Mouse (Mus musculus) erythroblast, embryonic 14.5 days (primary cell): ENCODE results near the gene Abl1. TPM values are rescaled to one million over a fixed set of nuclear protein-coding genes. Genes with fewer than 3 reads are reported as not detected.

ENCODE experiments used
- H3K27me3 ChIP-seq: 2 replicates; pipeline ENCODE4 v1.6.1; 2012; ENCODE audit warnings: inconsistent platforms; ENCODE audit not compliant: control insufficient read depth
- H3K36me3 ChIP-seq: 2 replicates; pipeline ENCODE4 v1.6.1; 2012; ENCODE audit warnings: mild to moderate bottlenecking, inconsistent platforms; ENCODE audit not compliant: control insufficient read depth
- H3K4me1 ChIP-seq: 2 replicates; pipeline ENCODE4 v1.6.1; 2012; ENCODE audit warnings: inconsistent platforms; ENCODE audit not compliant: control insufficient read depth
- H3K4me3 ChIP-seq: replicated peaks from 2 replicates; pipeline ENCODE3; 2012; ENCODE audit warnings: moderate library complexity, mild to moderate bottlenecking, inconsistent platforms
- H3K9me3 ChIP-seq: 2 replicates; pipeline ENCODE4 v1.6.1; 2012; ENCODE audit warnings: low read length, inconsistent platforms, mixed read lengths; ENCODE audit not compliant: control insufficient read depth
- GATA1 ChIP-seq: IDR thresholded peaks from 2 replicates; pipeline ENCODE4 v1.6.1; 2012; ENCODE audit warnings: low read length, inconsistent platforms, mixed read lengths
- TAL1 ChIP-seq: IDR thresholded peaks from 3 replicates; pipeline ENCODE4 v1.6.1; 2012; ENCODE audit warnings: low read length, inconsistent platforms, mixed read lengths
- polyA plus RNA-seq: library from polyadenylated mRNA; stranded (reverse); fragments of >175 nt; gene quantifications from 2 replicates; pipeline ENCODE4 v1.2.3, GENCODE M21; 2012

Gene Abl1
- polyA plus RNA-seq, 1 experiment: 1.4 TPM

DNA sequence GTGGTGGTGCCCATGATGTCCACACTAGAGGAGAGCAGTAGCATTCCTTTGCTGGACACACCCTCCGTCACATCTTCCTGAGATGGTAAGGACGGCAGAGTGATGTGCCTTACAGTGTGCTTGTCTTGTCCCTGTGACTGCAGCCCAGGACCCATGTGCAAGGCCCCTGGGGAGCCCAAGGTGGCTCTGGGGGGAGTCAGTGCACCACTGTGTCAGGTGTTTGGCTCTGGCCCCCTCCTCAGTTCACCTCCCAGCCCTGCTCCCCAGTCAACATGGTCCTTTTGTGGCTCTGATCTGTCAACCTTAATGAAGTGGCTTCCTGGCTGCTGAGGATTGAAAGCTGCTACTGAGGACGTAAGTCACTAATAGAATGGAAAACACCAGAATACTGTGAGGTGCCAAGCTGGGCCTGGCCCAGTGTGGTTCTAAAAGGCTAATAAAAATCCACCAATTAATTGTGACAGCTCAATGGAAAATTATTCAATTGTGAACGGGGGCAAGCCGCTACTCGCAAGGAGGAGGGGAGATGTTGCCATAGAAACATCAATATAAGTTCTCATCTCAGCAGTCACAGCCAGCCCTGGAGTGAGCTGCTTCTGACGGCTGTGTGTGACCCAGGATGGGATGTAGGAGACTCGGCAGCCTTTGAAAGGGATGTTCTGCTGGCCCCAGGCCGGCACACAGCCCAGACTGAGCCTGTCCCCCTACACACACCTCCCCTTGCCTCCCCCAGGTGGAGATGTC is 118.6 kb downstream of the Abl1 start:
- TF ChIP-seq TAL1: no peak
- no peak for TF ChIP-seq GATA1
- Histone ChIP-seq H3K9me3 (no peaks in the 10 kb centered on the region), H3K4me3 (no peak overlapping the region), H3K27me3 (peaks cover 26% of the 10 kb centered on the region), H3K36me3 (peaks cover 27% of the 10 kb centered on the region), H3K4me1 (no peaks in the 10 kb centered on the region)

DNA sequence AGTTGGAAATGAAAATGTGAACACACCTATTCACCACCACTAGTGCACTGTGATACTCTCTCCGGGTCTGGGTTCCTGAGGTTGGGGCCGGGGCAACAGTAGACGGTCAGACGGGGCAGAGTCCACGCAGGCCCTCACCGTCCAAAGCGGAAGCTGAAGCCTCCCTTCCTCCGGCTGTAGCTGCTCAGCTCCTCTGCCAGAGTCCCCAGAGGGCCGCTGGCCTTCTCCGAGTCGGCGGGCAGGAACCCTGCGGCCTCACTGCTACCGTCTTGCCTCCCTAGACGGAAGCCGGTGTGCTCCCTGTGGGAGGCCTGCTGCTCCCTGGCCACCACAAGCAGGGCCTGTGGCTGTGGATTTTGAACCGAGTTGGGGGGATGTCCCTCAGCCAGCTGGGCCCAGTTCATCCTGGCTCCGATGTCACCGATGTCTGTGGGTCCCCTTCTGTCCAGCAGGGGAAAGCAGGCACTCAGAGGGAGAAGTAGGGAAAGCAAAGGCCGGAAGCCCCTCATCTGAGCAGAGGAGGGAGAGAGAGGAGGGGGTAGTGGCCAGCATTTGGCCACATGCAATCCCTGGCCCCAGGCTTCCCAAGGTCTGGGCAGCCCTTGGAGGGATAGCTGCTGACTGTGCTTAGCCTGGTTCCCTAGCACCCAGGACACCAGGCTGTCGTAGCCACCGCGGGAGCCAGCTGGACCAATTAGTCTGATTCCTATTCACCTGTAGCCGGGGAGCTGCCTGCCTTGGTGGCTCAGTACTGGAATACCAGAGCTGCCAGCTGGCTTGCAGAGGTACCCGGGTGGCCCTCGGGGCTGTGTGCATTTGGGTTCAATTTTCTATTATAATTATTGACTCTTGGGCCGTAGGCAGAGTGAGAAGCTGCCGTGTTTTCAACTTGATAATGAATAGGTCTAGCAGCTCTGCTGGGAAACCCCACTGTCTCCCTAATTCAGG is 120.5 kb downstream of the Abl1 start:
- Histone ChIP-seq H3K36me3 (peaks cover 9% of the 10 kb centered on the region), H3K4me1 (no peaks in the 10 kb centered on the region), H3K4me3 (no peak overlapping the region), H3K27me3 (peaks cover 26% of the 10 kb centered on the region), H3K9me3 (no peaks in the 10 kb centered on the region)
- TF ChIP-seq GATA1 (no peak), TAL1 (no peak)

DNA sequence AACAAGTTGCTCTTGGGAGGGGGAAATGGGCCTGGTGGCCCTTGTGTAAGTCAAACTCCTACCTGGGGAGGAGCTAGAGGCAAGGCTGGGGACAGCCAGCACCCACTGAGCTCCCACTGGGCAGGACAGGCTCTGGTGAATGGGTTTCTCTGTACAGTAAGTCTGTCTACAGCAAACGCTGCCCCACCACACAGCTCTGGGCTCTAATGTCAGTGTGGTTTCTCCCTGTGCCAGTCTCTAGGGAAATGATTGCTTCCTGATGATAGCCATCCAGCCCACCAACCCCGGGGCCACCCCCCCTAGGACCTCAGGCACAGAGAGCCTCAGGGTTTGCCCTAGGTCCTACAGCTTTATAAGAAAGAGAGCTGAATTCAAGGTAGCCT is 121.2 kb downstream of the Abl1 start:
- Histone ChIP-seq H3K4me1 (no peaks in the 10 kb centered on the region), H3K9me3 (no peaks in the 10 kb centered on the region), H3K4me3 (no peak overlapping the region), H3K27me3 (peaks cover 26% of the 10 kb centered on the region), H3K36me3 (peaks cover 3% of the 10 kb centered on the region)
- TF ChIP-seq TAL1 (no peak), GATA1 (no peak)

DNA sequence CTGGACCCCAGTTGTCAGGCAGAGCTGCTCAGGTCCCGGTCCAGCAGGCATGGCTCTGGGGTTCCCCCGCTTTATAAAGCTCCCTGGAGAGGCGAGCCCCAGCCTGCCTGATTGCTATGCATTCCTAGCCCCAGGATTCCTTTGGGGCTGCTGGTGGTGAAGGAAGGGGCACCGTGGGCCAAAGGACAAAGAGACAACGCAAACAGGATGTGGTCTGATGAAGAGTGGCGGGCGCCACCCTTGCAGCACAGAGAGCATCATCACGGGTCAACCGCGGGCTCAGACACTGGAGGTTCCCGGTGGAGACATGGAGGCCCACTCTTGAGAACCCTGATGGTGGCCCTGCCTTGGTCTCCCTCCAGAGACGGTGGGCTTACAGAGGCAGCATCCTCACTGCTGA is 122.3 kb downstream of the Abl1 start, which contains the start of gene Qrfp:
Qrfp (minus strand) TSS at position 137 of the 400 bp plus-strand sequence.
- Histone ChIP-seq H3K27me3 (peaks cover 26% of the 10 kb centered on the region), H3K36me3 (no peaks in the 10 kb centered on the region), H3K4me3 (no peak within 1 kb of the TSS), H3K9me3 (no peaks in the 10 kb centered on the region), H3K4me1 (no peaks in the 10 kb centered on the region)
- TF ChIP-seq GATA1 (no peak), TAL1 (no peak)

DNA sequence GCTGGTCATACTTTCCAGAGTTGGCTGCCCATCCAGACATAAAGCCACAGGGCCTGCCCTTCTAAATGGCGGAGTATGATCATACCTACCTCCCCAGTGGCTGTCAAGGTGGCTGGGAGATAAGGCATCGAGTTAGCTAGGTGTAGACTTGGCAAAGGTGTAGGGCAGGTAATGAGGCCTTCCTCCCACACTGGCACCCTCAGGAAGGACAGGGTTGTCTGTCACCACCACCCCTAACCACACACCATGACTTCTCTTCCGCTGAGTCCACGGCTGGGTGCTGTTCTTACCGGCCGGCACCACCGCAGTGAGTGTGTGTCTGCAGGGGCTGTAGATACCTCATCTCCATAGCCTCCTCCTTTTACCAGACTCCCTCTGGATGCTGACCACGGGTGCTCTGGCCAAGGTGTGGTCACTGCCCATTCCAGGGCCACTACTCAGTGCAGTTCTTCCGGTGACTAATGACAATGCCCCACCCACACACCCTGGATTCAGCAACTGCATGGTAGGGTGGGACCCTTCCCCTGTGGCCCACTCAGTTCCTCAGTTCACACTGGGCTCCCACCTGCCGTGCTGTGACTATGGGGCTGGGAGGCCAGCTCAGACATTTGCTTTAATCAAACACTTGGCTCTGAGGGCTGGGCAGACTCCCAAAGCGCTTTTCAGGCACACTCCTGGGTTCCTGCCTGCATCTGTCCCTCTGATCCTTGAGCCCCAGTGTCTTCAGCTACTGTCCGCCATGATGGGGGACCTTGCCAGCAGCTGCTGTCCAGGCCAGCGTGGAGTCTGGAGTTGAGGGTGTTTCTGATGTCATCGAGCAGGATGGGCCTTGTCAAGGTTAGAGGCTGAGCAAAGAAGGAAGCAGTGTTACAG is 123.1 kb downstream of the Abl1 start:
- TF ChIP-seq GATA1 (no peak), TAL1 (no peak)
- Histone ChIP-seq H3K9me3 (no peaks in the 10 kb centered on the region), H3K4me1 (no peaks in the 10 kb centered on the region), H3K4me3 (no peak overlapping the region), H3K27me3 (peaks cover 26% of the 10 kb centered on the region), H3K36me3 (no peaks in the 10 kb centered on the region)

DNA sequence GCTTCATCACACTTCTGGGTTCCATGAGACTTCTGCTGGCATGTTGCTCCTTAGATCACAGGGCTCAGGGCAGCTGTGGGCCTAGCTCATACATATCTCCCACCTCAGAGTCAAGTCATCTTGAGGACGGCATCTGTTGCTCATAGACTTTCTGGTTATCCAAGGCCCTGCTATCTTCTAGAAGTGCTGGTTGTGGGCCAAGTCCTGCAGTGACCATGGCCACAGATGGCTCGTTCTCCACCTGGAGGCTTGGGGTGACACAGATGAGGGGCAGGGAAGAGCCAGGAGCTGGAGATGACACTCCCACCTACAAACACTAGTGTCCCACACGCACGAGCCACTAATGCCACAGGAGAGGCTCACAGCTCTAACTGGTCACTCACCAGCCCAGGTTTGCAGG is 125.5 kb downstream of the Abl1 start:
- no peaks in the 10 kb centered on the region for H3K4me1 ChIP-seq
- no peak overlapping the region for H3K4me3 ChIP-seq
- no peaks in the 10 kb centered on the region for H3K36me3 ChIP-seq
- TF ChIP-seq TAL1 (no peak), GATA1 (no peak)
- H3K9me3 ChIP-seq: no peaks in the 10 kb centered on the region
- H3K27me3 ChIP-seq: peaks cover 23% of the 10 kb centered on the region

DNA sequence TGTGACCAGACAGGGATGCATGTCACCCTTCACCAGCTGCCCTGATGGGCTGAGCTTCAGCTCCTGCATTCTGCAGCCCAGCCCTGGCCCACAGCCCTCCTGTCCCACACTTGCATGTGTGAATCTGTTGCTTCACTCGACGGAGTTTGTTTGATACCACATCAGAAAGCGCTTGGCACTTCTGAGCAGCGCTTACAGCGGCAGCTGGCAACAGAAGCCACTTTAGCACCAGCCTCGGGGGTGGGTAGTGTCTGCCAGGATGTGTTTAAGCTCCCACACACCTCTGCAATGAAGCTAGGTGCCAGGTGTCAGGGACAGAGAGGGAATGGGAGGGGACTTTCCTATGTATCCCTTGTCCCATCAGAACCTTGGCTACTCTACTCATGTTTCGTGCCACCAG is 126.5 kb downstream of the Abl1 start:
- H3K36me3 ChIP-seq: no peaks in the 10 kb centered on the region
- no peaks in the 10 kb centered on the region for H3K9me3 ChIP-seq
- no peak overlapping the region for H3K4me3 ChIP-seq
- H3K4me1 ChIP-seq: no peaks in the 10 kb centered on the region
- TF ChIP-seq TAL1: no peak
- TF ChIP-seq GATA1: no peak
- H3K27me3 ChIP-seq: peaks cover 16% of the 10 kb centered on the region

DNA sequence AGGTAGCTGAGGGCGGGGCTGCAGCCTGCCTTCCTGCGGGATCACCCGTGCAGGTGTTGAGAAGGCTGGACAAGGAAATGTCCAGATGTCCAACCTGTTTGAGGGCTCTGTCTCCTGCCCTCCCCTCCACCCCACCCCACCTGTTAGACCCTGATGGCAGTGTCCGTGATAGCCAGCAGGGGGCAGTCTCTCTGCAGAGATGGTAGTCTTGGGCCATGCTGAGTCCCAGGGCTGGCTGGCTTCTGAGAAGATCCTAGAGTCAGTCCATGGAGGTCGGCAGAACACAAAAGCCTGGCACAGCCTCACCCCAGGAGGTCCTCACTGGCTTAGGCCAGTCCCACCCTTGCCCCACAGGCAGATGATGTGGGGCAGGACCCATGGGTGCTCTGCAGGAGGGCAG is 127.2 kb downstream of the Abl1 start:
- Histone ChIP-seq H3K9me3 (no peaks in the 10 kb centered on the region), H3K36me3 (no peaks in the 10 kb centered on the region), H3K27me3 (peaks cover 11% of the 10 kb centered on the region), H3K4me3 (no peak overlapping the region), H3K4me1 (no peaks in the 10 kb centered on the region)
- TF ChIP-seq TAL1: no peak
- TF ChIP-seq GATA1: no peak
